Comparison of ENCODE assay signal across 9 mouse cellular contexts in genomic region chr6:106381288-106382025, GRCm38 (mm10).
DNase-seq lines count a peak whose midpoint lies in the region.
"Had no signal": no experiment of that assay in that cellular context is flagged by ENCODE, and none has a peak within 500 bp of the region (broad histone marks: within the 10 kb centered on the region; RNA-seq: fewer than 3 reads in every experiment).

No protein-coding gene starts in this region.

- DNase-seq in layer of hippocampus, adult 11-12 months (ENCODE audit: low spot score) = peak; percentile 55
- no peak for DNase-seq in layer of hippocampus, postnatal 10 days (ENCODE audit: low spot score in 2 of 2)
- DNase-seq in cerebellum, adult 9-11 months = peak; percentile 94
- peak; percentile 71 for DNase-seq in layer of hippocampus, adult 9-11 months
- DNase-seq in right cerebral cortex, postnatal 25 days = peak; percentile 23
- no peak for DNase-seq in kidney, adult 9 months
- DNase-seq in adrenal gland, adult 18-20 months (ENCODE audit: low spot score in 2 of 2) = no peak
- DNase-seq: gastrocnemius, adult 2 months; lung, postnatal 10 days had no signal

Comparison
In these comparisons a context has a peak if more than half of its experiments do, and no peak if none do; other contexts are left out.
1. DNase-seq: peak in layer of hippocampus, adult 11-12 months (single experiment), cerebellum, adult 9-11 months (single experiment), layer of hippocampus, adult 9-11 months (single experiment) and right cerebral cortex, postnatal 25 days (single experiment); none in layer of hippocampus, postnatal 10 days (0 of 2), kidney, adult 9 months (single experiment) and adrenal gland, adult 18-20 months (0 of 2).